Mouse (Mus musculus) spleen, adult 2 months (tissue): ENCODE measurements around the gene Gm42878.

ENCODE experiments used
- CTCF ChIP-seq: fragments of 200-500 bp; IDR thresholded peaks from 2 replicates; pipeline ENCODE4 v1.5.1; 2011; ENCODE audit warnings: mild to moderate bottlenecking, inconsistent platforms; ENCODE audit not compliant: insufficient read depth, insufficient read length, insufficient replicate concordance; ENCODE audit errors: extremely low read depth
- POLR2A ChIP-seq: fragments of 200-500 bp; IDR thresholded peaks from 2 replicates; pipeline ENCODE4 v1.6.1; 2011; ENCODE audit warnings: low read depth, low read length, inconsistent platforms

DNA sequence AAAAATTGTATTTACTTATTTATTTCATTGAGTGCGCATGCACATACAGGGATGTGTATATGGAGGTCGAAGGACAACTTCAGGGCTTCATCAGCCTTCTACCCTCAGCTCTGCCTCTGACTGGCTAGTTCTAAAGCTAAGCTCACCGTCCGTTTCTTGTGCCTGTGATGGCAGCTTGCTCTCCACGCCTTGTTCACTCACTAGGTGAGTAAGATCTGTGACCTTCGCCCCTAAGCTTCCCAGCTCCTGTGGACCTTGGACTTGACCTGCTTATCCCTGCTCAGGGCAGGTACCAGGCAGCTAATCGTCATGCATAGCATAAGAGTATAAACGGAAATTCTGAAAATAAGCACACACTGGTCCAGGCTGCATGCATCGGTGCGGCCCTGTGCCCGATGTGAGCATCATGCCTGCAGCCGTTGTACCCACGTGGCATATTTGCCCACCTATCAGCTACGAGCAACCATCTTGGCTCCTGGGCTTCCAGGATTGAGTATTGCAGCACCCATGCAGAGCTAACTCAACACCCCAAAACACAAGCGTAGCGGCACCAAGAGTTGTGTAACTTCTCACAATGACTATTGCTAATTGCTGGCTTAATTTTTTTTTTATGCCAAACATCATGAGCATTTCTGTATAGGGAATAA is 20.9 kb upstream of the Gm42878 start:
- TF ChIP-seq CTCF (no peak), POLR2A (no peak)
